Mouse (Mus musculus): ENCODE data around the gene Atf6.

The Atf6 gene

GRCm38 (mm10) chr1:170850007-170850406 lies 17.6 kb downstream of the Atf6 start:
- in situ Hi-C loops (cut with MboI): no loop called here

DNA sequence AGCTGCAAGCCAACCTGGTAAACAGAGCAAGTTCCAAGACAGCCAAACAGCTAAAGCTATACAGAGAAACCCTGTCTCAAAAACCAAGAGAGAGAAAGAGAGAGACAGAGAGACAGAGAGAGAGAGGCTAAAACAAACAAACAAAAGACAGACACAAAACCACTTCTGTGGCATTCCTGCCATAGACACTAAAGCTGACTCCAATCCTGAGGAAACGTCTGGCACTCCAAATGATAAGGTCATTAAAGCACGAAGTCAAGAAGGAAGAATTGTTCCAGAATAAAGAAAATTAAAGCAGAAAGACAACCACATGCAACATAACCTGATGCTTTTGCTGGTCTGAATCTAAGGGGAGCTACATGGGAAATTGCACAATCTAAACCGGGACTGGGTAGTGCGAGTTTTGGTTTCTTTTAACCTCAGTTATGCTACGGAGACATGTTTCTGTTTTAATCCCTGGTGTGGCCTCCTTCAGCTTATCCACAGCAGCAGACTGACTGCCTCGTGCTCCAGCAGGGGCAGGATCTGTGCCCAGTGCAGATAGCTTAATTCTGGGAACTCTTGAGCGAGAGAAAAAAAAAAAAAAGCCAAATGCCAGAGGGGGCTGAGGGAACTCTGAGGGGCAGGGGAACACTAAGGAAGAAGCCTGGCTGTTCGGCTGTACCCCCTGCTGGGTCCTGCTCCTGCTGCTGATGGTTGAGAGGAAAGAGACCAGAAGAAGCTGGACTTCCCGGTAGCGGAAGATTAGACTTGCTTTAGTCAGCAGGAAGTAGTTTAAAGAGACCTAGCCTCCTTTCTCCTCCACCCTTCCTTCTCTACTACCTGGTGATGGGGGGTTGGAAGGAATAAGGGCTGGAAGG lies 21.9 kb downstream of the Atf6 start:
- in situ Hi-C loops (cut with MboI): no loop called here

DNA sequence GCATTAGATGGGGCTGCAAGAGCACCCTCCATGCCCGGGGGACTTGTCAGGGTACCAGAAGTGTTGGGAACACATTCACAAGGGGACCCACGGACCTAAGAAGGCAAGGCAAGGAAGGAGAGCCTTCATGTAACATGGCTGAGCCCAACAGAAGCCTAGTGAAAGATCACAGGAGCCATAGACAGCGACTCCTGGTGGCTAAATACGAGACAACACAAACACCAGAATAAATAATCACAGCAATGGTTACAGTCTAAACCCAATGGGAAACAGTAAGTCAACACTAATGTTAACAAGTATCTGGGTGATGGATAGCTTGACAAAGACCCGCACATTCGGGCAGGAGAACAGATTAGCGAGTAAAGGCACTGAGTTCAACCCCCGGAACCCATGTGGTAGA lies 23.2 kb downstream of the Atf6 start:
- in situ Hi-C loops (cut with MboI): no loop called here

DNA sequence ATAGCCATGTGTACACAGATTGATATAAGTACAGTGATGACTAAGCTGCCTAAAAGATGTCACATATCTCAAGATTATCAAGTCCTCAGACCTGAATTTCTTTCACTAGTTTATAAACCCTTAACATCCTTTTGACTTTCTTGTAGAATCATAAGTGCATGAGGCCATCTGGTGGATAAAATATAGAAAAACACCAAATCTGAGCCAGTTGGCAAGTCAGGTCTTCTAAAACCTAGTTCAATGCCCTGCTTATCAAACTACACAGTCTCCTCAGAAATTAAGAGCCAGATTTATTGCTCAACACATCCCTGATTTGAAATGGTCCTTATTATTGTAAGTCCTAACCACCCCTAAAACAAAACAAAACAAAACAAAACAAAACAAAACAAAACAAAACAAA lies 27.9 kb downstream of the Atf6 start:
- in situ Hi-C loops (cut with MboI): loop anchor here (10.0 kb wide), 1 partner anchor 205 kb away; no protein-coding TSS in a partner anchor

DNA sequence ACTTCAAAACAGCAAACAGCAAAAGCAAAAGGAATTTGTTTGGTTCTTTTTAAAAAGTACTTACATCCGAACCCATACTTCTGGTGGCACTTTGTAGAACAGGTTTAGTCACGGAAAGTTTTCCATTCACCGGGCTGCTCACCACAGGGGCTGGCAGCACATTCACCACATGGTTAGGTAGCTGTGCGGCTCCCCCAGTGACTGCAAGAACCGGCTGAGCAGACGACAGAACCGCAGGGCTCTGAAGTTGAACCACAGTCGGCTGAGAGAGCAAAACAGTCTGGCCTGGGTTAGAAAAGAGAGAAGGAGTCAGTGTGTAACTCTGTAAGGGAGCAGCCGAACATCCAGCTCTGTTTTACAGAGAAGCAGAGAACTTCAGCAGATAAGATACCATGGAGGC lies 32.8 kb downstream of the Atf6 start:
- in situ Hi-C loops (cut with MboI): loop anchor here (10.0 kb wide), 1 partner anchor 200 kb away; no protein-coding TSS in a partner anchor

DNA sequence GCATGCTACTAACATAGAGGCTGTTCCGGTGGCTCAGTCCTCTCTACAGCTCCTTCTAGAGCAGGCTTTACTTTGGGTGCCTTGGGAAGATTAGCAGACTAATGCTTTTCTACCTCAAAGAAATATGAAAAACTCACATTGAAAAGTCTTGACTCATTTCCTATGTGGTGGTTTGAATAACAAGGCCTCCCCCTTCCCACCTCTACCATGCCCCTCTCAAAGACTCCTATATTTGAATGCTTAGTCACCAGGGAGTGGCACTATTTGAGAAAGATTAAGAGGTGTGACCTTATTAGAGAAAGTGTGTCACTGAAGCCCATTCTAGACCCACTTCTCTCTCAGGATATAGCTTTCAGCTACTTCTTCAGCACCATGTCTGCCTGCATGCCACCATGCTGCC lies 37.8 kb downstream of the Atf6 start:
- in situ Hi-C loops (cut with MboI): loop anchor here (10.0 kb wide), 1 partner anchor 195 kb away; no protein-coding TSS in a partner anchor

GRCm38 (mm10) chr1:170829344-170829743 lies 38.2 kb downstream of the Atf6 start:
- in situ Hi-C loops (cut with MboI): no loop called here

DNA sequence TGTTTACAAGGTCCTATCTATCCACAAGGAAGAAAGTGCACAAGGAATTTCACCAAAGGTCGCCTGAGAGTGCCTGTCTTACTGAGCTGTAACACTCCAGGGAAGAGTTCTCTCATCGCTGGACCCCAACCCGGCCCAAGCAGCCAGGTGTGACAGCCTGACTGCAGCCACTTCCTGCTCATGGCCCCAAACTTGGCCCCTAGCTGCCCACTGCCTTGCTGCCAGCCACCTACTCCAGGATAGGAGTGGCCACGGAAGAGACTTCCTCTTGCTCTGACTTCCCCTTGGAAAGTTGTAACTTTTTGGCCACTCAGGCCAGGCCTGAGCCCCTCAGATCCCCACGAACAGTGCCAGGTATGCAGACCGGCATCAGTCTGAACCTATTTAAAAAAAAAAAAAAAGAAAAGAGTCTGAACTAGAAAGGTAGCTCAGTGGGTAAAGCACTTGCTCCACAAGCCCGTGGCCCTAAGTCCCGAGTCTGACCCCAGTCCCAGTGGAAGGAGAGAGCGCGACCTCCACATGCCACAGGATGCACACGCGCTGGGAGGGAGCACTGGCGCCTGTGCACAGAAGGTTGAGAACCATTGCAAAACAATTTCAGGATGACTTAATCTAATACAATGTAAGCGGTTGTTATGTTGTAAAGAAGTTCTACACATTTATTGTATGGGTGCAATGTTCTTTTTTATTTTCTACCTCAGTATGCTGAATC lies 47.3 kb downstream of the Atf6 start:
- in situ Hi-C loops (cut with MboI): no loop called here

DNA sequence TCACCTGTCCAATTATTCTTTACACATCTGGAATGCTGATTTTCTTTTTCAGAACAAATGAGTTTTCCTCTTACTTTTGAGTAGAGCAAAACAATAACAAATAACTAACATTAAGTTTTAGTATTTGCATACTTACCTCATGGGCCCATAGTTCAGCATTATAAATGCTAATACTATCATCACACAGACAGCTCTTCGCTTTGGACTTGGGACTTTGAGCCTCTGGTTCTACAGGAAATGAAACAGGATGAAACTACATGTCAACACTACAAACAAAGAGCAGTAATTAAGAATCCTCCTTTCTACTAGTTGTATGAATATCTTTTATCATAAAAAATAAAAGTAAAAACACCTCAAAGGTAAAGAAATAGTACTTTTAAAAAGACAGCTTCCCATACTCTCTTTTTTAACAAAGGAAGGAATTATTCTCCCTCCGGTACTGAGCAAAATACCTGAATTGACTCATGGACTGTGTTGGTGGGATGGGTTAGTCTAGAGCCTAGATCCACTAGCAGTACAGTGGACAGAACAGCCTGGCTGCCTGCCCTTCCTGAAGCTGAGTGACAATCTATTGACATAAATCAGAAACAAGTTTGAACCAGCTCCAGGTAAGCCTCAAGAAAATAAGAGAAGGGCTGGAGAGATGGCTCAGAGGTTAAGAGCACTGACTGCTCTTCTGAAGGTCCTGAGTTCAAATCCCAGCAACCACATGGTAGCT lies 52.1 kb downstream of the Atf6 start:
- in situ Hi-C loops (cut with MboI): no loop called here

- in situ Hi-C loops (cut with MboI): no loop called here
Measured at GRCm38 (mm10) chr1:170812822-170813221, 54.7 kb downstream of the Atf6 start.

- in situ Hi-C loops (cut with MboI): no loop called here
Measured at GRCm38 (mm10) chr1:170807600-170808270, 59.8 kb downstream of the Atf6 start.

GRCm38 (mm10) chr1:170804721-170805120 lies 62.9 kb downstream of the Atf6 start:
- in situ Hi-C loops (cut with MboI): no loop called here

GRCm38 (mm10) chr1:170802669-170803068 lies 64.9 kb downstream of the Atf6 start:
- in situ Hi-C loops (cut with MboI): no loop called here

GRCm38 (mm10) chr1:170800694-170801093 lies 66.9 kb downstream of the Atf6 start:
- in situ Hi-C loops (cut with MboI): no loop called here

DNA sequence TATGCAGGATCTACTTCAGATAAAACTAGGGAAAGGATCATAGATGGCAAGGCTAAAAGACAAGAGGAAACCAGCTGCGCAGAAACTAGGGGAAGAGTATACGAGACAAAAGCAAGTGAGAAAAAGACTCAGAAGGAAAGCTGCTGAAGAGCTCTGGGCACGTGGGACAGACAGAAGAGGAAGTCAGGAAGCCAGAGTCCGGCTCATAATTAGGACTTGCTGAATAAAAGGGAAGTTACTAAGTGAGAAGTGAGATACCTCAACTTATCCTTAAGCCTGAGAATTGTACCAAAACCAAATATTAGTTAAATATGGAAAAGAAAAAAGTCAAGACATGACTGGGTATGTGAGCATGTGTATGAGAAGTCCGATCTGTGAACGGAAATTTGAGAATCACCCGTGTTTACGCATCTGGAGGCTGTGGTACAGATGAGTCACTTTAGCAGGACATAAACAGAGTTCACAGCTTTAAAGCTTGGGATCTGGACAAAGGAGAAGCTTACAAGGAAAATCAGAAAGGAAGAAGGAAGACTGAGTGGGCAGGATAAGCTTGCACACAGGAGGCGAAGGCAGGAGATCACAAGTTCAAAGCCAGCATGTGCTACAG lies 71.7 kb downstream of the Atf6 start:
- in situ Hi-C loops (cut with MboI): no loop called here

GRCm38 (mm10) chr1:170791542-170791941 lies 76.0 kb downstream of the Atf6 start:
- in situ Hi-C loops (cut with MboI): no loop called here

DNA sequence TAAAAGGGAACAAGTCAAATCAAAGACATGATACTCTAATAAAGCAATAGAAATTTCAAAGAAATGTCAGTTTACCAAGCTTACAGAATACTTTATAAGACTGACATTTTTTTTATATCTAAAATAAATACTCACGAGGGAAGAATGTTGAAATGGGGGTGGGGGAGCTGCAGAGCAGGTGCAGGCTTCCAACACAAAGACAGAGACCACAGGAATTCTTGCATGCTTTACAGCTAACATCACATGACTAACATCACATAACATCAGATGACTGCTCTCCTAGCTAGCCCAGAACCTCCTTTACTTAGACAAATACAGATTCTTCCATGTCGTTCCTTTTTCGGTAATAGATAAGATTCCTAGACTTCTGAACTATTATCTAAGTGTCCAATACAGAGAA lies 76.6 kb downstream of the Atf6 start:
- in situ Hi-C loops (cut with MboI): no loop called here

GRCm38 (mm10) chr1:170787643-170788042 lies 79.9 kb downstream of the Atf6 start:
- in situ Hi-C loops (cut with MboI): no loop called here

DNA sequence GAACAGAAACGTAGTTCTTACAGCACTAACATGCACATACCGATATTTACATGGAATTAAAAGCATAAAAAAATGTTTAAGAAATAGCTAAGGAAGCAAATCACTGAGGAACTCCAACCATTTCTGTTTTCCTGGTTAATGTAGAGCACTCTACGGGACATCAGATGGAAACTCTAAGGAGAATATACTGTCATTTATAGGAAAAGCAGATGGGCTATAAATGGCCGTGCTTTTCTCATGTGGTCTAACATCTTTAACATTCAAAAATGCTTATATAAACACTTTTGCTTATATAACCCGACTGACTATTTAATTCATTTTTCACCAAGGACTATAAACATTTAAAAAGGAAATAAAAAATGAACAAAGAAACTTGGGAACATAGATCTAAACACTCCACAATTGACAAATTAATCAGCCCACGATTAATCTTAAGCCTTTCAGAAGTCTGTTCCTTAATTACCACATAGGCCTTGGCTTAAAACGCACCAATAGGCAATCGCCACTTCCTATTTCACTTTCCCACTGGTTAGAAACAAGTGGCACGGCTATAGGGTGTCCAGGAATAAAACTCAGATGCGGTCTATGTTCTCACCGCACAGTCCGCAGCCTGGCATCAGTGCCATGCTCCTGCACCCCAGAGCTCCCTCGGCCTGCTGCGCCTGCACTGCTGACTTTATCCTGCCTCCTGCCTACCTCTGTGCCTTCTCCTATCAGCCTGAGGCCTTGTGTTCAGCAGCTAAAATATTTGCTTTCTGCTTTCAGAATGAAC lies 80.8 kb downstream of the Atf6 start:
- in situ Hi-C loops (cut with MboI): no loop called here

- in situ Hi-C loops (cut with MboI): loop anchor here (10.0 kb wide), 1 partner anchor 143 kb away; no protein-coding TSS in a partner anchor
Measured at GRCm38 (mm10) chr1:170777688-170778087, 89.9 kb downstream of the Atf6 start.
